Mouse (Mus musculus) forebrain, embryonic 11.5 days (tissue): ENCODE results near the gene Fgd6. TPM values are rescaled to one million over a fixed set of nuclear protein-coding genes. Genes with fewer than 3 reads are reported as not detected.

Source experiments
- ATAC-seq: fragments of 200-750 bp; cut with Nextera tagmentation; replicated peaks from 2 replicates; pipeline ENCODE4 v1.8.0; 2017; ENCODE audit warnings: moderate TSS enrichment; ENCODE audit not compliant: low FRiP score
- DNase-seq: peaks from one replicate; pipeline ENCODE4 v3.0.0-alpha.2; 2017; ENCODE audit warnings: low spot score
- H3K27ac ChIP-seq: fragments of 300-500 bp; sonication (generic); 2 replicates; pipeline ENCODE4 v1.5.1; 2014; ENCODE audit warnings: low read depth, low read length
- H3K27me3 ChIP-seq: fragments of 300-500 bp; sonication (generic); 2 replicates; pipeline ENCODE4 v1.6.1; 2014; ENCODE audit warnings: mild to moderate bottlenecking, low read length, mixed read lengths; ENCODE audit not compliant: control insufficient read depth, insufficient read depth
- H3K36me3 ChIP-seq: fragments of 300-500 bp; sonication (generic); 2 replicates; pipeline ENCODE4 v1.6.1; 2014; ENCODE audit warnings: mild to moderate bottlenecking, low read length, moderate library complexity, mixed read lengths; ENCODE audit not compliant: control insufficient read depth, insufficient read depth
- H3K4me1 ChIP-seq: fragments of 300-500 bp; sonication (generic); replicated peaks from 2 replicates; pipeline ENCODE4 v1.6.1; 2014; ENCODE audit warnings: low read length, mixed read lengths; ENCODE audit not compliant: control insufficient read depth, insufficient read depth
- H3K4me2 ChIP-seq: fragments of 300-500 bp; sonication (generic); 2 replicates; pipeline ENCODE4 v1.6.1; 2014; ENCODE audit warnings: low read depth, mild to moderate bottlenecking, low read length, moderate library complexity, mixed read lengths; ENCODE audit not compliant: severe bottlenecking
- H3K4me3 ChIP-seq: fragments of 300-500 bp; sonication (generic); 2 replicates; pipeline ENCODE4 v1.5.1; 2014; ENCODE audit warnings: low read depth, low read length
- H3K9ac ChIP-seq: fragments of 300-500 bp; sonication (generic); 2 replicates; pipeline ENCODE4 v1.6.1; 2014; ENCODE audit warnings: low read length
- H3K9me3 ChIP-seq: fragments of 300-500 bp; sonication (generic); 2 replicates; pipeline ENCODE4 v1.6.1; 2016; ENCODE audit warnings: low read length, mixed read lengths; ENCODE audit not compliant: control insufficient read depth
- WGBS: fragments of 180-500 bp; shearing (Covaris S2); extraction: QIAGEN DNeasy Blood & Tissue Kit; methylation state at CpG from one replicate; pipeline ENCODE4 v1.1.7; 2014; 5-methylcytosine and 5-hydroxymethylcytosine counted together
- polyA plus RNA-seq: library from polyadenylated mRNA; unstranded; fragments of >200 nt; fragmentation: Nextera tagmentation; extraction: Ambion mirVana; gene quantifications from 2 replicates; pipeline ENCODE4 v1.2.1, GENCODE M21; 2014

The Fgd6 gene
- polyA plus RNA-seq, 1 experiment from 2014 or later: 4.3 TPM

- no peak overlapping the region for H3K4me2 ChIP-seq
- H3K4me3 ChIP-seq: no peak overlapping the region
- H3K4me1 ChIP-seq: peaks cover 2% of the 10 kb centered on the region
- 88% methylated on average over 8 of the region's 8 CpGs for WGBS
- H3K27ac ChIP-seq: no peak overlapping the region
- H3K9ac ChIP-seq: no peak overlapping the region
- ATAC-seq (no peak), DNase-seq (no peak)
- H3K36me3 ChIP-seq: no peaks in the 10 kb centered on the region; the same call in 1 of the 2 replicates
- no peaks in the 10 kb centered on the region for H3K27me3 ChIP-seq
- H3K9me3 ChIP-seq: no peaks in the 10 kb centered on the region
These were observed 13.3 kb downstream of the Fgd6 start for GRCm38 (mm10) chr10:94049121-94049520.

- Histone ChIP-seq H3K4me2 (no peak overlapping the region), H3K4me1 (no peaks in the 10 kb centered on the region), H3K4me3 (no peak overlapping the region), H3K9ac (no peak overlapping the region), H3K27ac (no peak overlapping the region), H3K27me3 (no peaks in the 10 kb centered on the region), H3K9me3 (no peaks in the 10 kb centered on the region), H3K36me3 (no peaks in the 10 kb centered on the region)
- ATAC-seq (no peak), DNase-seq (no peak)
- WGBS: 95% methylated on average over 5 of the region's 5 CpGs
These were observed 14.9 kb downstream of the Fgd6 start for GRCm38 (mm10) chr10:94050736-94051135.

DNA sequence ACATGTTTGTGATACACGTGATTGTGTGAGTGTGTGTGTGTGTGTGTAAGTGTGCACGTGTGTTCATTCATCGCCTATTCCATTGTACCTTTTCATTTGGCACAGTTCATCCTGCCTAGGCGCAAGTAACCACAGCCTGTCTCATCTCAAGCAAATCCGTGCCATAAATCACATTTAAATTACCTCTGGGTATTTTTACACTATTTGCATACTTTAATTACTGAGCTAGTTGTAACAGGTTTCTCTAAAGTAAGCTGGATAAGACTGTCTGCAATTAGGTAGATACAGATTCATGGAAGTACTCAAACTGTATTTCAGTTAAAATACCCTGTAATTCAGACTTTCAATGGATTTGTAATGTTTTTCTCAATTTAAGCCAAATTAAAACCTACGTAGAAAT is 20.7 kb downstream of the Fgd6 start:
- no peak overlapping the region for H3K9ac ChIP-seq
- H3K4me1 ChIP-seq: no peaks in the 10 kb centered on the region
- no peak overlapping the region for H3K4me2 ChIP-seq
- WGBS: 96% methylated on average over 6 of the region's 6 CpGs
- H3K36me3 ChIP-seq: no peaks in the 10 kb centered on the region
- DNase-seq (no peak), ATAC-seq (no peak)
- no peak overlapping the region for H3K4me3 ChIP-seq
- H3K27ac ChIP-seq: no peak overlapping the region
- H3K9me3 ChIP-seq: no peaks in the 10 kb centered on the region
- H3K27me3 ChIP-seq: no peaks in the 10 kb centered on the region

DNA sequence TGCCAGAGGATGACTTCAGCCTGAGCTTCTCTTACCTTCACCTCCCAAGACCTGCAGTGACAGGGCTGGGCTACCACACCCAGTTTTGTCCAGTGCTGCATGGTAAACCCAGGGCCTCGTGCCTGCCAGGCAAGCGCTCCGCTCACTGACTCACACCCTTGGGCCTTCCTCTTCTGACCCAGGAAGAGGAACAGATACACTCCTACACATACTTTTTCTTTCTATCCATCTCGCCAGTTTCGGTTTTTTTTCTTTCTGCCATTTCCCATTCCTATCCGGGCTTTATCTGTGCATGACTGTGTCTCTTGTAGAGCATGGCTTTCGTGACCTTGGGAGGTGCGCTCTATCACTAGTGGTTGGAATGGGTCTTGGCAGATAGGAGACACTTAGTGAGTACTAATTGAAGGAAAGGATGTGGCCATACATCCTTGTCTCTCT is 23.8 kb downstream of the Fgd6 start:
- WGBS: 93% methylated on average over 8 of the region's 8 CpGs
- ATAC-seq: no peak

GRCm38 (mm10) chr10:94060190-94060589 is 24.4 kb downstream of the Fgd6 start:
- Histone ChIP-seq H3K4me3 (no peak overlapping the region), H3K9ac (no peak overlapping the region), H3K27ac (no peak overlapping the region), H3K36me3 (no peaks in the 10 kb centered on the region), H3K27me3 (no peaks in the 10 kb centered on the region), H3K4me1 (no peaks in the 10 kb centered on the region), H3K4me2 (no peak overlapping the region), H3K9me3 (no peaks in the 10 kb centered on the region)
- WGBS: 89% methylated on average over 8 of the region's 8 CpGs
- DNase-seq: no peak
- ATAC-seq: no peak

More for the DNA sequence above, 23.8 kb downstream of the Fgd6 start:
- H3K4me3 ChIP-seq: no peak overlapping the region
- no peaks in the 10 kb centered on the region for H3K36me3 ChIP-seq
- H3K27ac ChIP-seq: no peak overlapping the region
- no peak overlapping the region for H3K9ac ChIP-seq
- no peaks in the 10 kb centered on the region for H3K9me3 ChIP-seq
- H3K4me1 ChIP-seq: no peaks in the 10 kb centered on the region
- no peak for DNase-seq
- no peaks in the 10 kb centered on the region for H3K27me3 ChIP-seq
- no peak overlapping the region for H3K4me2 ChIP-seq

DNA sequence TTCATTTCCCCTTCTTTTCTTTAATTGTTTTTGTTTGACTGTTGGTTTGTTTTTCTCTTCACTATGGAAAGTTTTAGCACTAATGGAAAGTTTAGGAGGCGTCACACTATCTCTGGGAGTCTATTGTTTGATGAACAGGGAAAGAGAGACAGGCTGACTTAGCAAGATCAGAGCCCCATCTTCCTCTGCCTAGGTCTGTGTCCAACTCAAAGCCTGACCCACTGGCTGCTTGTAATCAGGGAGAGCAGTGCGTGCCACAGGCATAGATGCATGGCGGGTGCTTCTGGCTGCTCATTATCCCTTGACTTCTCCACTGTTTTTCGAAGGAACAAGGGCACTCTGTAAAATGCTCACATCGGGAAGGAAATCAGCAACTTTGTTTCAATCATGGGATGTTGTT is 26.6 kb downstream of the Fgd6 start:
- H3K9ac ChIP-seq: no peak overlapping the region
- no peak overlapping the region for H3K27ac ChIP-seq
- no peaks in the 10 kb centered on the region for H3K9me3 ChIP-seq
- no peaks in the 10 kb centered on the region for H3K36me3 ChIP-seq
- no peaks in the 10 kb centered on the region for H3K27me3 ChIP-seq
- WGBS: 70% methylated on average over 5 of the region's 5 CpGs
- no peak overlapping the region for H3K4me2 ChIP-seq
- no peak for ATAC-seq
- H3K4me3 ChIP-seq: no peak overlapping the region
- no peaks in the 10 kb centered on the region for H3K4me1 ChIP-seq
- DNase-seq: no peak

- Histone ChIP-seq H3K4me2 (no peak overlapping the region), H3K9me3 (no peaks in the 10 kb centered on the region), H3K27me3 (no peaks in the 10 kb centered on the region), H3K4me1 (no peaks in the 10 kb centered on the region), H3K36me3 (no peaks in the 10 kb centered on the region), H3K9ac (no peak overlapping the region), H3K4me3 (no peak overlapping the region), H3K27ac (no peak overlapping the region)
- WGBS: 72% methylated on average over 3 of the region's 3 CpGs
- DNase-seq (no peak), ATAC-seq (no peak)
These were observed 31.1 kb downstream of the Fgd6 start for GRCm38 (mm10) chr10:94066896-94067295.

DNA sequence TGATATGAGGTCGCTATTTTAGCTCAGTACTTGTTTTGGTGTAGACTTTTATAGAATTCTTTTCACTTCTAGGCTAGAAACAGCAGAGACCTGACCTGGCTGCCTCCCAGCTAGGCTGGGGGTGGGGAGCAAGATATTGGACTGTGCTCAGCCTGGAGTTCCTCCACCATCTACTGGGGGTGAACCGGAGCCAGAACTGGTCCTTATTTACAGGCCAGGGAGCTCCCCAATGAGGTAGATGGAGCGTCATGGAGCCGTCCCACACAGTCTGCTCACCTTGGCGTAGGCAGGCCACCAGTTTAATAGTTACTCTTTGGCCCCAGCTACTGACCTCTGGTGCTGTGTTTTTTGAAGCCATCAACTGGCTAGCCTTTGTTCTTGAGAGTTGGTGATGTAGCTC is 32.9 kb downstream of the Fgd6 start:
- H3K4me2 ChIP-seq: no peak overlapping the region
- no peaks in the 10 kb centered on the region for H3K36me3 ChIP-seq
- no peak overlapping the region for H3K9ac ChIP-seq
- 94% methylated on average over 5 of the region's 5 CpGs for WGBS
- no peak for ATAC-seq
- no peaks in the 10 kb centered on the region for H3K9me3 ChIP-seq
- H3K27ac ChIP-seq: no peak overlapping the region
- no peak for DNase-seq
- H3K4me3 ChIP-seq: no peak overlapping the region
- H3K4me1 ChIP-seq: no peaks in the 10 kb centered on the region
- H3K27me3 ChIP-seq: no peaks in the 10 kb centered on the region

DNA sequence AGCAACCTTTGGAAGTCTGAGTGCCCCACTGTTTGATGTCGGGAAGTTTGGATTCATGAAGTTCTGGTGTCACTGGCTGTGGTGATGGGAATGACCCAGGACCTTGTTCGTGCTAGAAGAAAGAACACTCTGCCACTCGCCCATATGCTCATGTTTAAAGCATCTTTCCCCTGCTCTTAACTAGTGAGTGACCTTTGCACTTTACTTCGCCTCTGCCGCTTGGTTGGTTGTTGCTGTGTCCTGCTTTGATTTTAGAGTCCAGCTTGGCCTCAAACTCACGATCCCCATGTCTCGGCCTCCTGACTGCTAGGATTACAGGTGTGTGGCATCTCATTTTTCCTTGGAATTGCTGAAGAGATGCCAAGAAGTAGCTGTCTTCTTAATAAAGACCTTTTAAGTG is 35.8 kb downstream of the Fgd6 start:
- DNase-seq (no peak), ATAC-seq (no peak)
- H3K36me3 ChIP-seq: no peaks in the 10 kb centered on the region
- H3K9me3 ChIP-seq: no peaks in the 10 kb centered on the region
- H3K4me1 ChIP-seq: no peaks in the 10 kb centered on the region
- H3K9ac ChIP-seq: no peak overlapping the region
- H3K4me3 ChIP-seq: no peak overlapping the region
- H3K4me2 ChIP-seq: no peak overlapping the region
- H3K27ac ChIP-seq: no peak overlapping the region
- WGBS: 79% methylated on average over 7 of the region's 7 CpGs
- H3K27me3 ChIP-seq: no peaks in the 10 kb centered on the region
